Mouse (Mus musculus): ENCODE results near the gene Tesc. TPM values are rescaled to one million over a fixed set of nuclear protein-coding genes. Genes with fewer than 3 reads are reported as not detected.

Gene Tesc
- polyA plus RNA-seq, 1 experiment, result 21.8 TPM

DNA sequence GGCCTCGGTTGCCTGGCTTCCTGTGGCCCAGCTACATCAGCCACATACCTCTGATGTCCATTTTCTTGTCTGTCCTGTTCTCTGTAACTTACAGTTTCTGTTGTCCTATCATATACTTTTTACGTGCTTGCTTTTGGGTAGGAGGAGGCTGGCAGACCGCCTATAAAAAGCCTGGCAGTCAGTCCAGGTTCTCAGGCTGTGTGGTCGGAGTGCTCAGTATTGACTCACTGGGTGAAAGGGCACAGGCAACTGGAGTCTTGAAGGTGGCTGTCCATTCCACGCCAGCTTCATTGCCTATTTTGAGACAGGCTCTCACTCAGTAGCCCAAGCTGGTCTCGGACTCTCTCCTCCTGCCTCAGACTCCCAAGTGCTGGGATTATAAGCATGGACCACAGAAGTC is 37.8 kb upstream of the Tesc start:
- H3K4me1 ChIP-seq (ENCODE audit: control insufficient read depth, insufficient read depth, low read length), result no peaks in the 10 kb centered on the region
- no peak for TF ChIP-seq POLR2A (IDR thresholded peaks at IDR 0.05; ENCODE audit: borderline replicate concordance, control insufficient read depth, low read depth, low read length)
- TF ChIP-seq CTCF (IDR thresholded peaks at IDR 0.05; ENCODE audit: control insufficient read depth, insufficient read depth, low read length), result no peak
- H3K4me3 ChIP-seq (replicated peaks; ENCODE audit: control insufficient read depth, low read depth, low read length), result no peak overlapping the region
- H3K27ac ChIP-seq (ENCODE audit: control insufficient read depth, insufficient read depth, low read depth, low read length, poor library complexity), result no peak overlapping the region
- WGBS, result 79% methylated on average over 6 of the region's 6 CpGs

DNA sequence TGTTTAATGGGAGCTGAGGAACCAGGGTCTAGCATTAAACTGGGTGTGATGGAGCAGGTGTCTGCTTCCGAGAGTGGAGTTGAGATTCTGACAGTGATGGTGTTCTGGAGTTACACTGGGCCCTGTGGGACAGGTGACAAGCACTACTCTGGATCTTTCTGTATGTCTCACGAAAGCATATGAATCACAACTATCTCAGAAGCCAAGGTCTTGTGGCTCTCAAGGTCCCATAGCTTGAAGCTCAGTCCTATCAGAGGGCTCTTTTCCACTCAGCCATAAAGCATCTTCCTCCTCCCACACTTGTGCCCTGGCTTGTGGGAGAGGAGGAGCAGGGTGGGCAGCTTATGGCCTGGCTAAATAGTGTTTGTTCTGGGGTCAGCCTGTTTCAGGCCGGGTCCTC is 36.6 kb upstream of the Tesc start:
- H3K27ac ChIP-seq (ENCODE audit: control insufficient read depth, insufficient read depth, low read depth, low read length, poor library complexity), result no peak overlapping the region
- H3K4me1 ChIP-seq (ENCODE audit: control insufficient read depth, insufficient read depth, low read length), result no peaks in the 10 kb centered on the region
- 80% methylated on average over 3 of the region's 3 CpGs for WGBS
- H3K4me3 ChIP-seq (replicated peaks; ENCODE audit: control insufficient read depth, low read depth, low read length), result no peak overlapping the region
- no peak for TF ChIP-seq POLR2A (IDR thresholded peaks at IDR 0.05; ENCODE audit: borderline replicate concordance, control insufficient read depth, low read depth, low read length)
- no peak for TF ChIP-seq CTCF (IDR thresholded peaks at IDR 0.05; ENCODE audit: control insufficient read depth, insufficient read depth, low read length)

GRCm38 (mm10) chr5:117993550-117993949 is 34.0 kb upstream of the Tesc start:
- WGBS, result 89% methylated on average over 6 of the region's 6 CpGs
- no peaks in the 10 kb centered on the region for H3K4me1 ChIP-seq (ENCODE audit: control insufficient read depth, insufficient read depth, low read length)
- H3K27ac ChIP-seq (ENCODE audit: control insufficient read depth, insufficient read depth, low read depth, low read length, poor library complexity), result no peak overlapping the region
- no peak overlapping the region for H3K4me3 ChIP-seq (replicated peaks; ENCODE audit: control insufficient read depth, low read depth, low read length)
- TF ChIP-seq CTCF (IDR thresholded peaks at IDR 0.05; ENCODE audit: control insufficient read depth, insufficient read depth, low read length) (no peak), POLR2A (IDR thresholded peaks at IDR 0.05; ENCODE audit: borderline replicate concordance, control insufficient read depth, low read depth, low read length) (no peak)

DNA sequence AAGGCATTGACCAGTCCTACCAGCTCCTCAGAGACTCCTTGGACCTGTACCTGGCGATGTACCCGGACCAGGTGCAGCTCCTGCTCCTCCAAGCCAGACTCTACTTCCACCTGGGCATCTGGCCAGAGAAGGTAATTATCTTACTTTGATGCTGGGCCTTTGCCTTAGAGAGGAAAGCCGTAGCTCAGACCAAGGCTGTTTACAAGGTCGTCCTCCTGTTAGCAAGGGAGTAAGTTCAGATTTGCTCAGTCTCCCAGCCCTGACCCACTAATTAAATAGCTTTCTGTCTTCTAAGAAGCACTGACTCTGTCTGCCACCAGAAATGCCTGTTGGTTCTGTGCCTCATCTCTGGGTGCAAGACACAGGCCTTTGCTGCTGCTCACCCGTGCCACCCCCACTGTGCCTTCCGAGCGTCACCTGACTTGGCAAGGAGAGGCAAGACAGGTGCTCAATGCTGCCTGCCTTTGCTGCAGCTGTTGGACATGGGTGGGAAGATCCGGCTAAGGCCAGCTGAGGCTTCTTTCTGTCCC is 32.1 kb upstream of the Tesc start:
- H3K27ac ChIP-seq (ENCODE audit: control insufficient read depth, insufficient read depth, low read depth, low read length, poor library complexity), result no peak overlapping the region
- WGBS, result 89% methylated on average over 8 of the region's 8 CpGs
- no peaks in the 10 kb centered on the region for H3K4me1 ChIP-seq (ENCODE audit: control insufficient read depth, insufficient read depth, low read length)
- TF ChIP-seq CTCF (IDR thresholded peaks at IDR 0.05; ENCODE audit: control insufficient read depth, insufficient read depth, low read length) (no peak), POLR2A (IDR thresholded peaks at IDR 0.05; ENCODE audit: borderline replicate concordance, control insufficient read depth, low read depth, low read length) (no peak)
- H3K4me3 ChIP-seq (replicated peaks; ENCODE audit: control insufficient read depth, low read depth, low read length), result no peak overlapping the region

DNA sequence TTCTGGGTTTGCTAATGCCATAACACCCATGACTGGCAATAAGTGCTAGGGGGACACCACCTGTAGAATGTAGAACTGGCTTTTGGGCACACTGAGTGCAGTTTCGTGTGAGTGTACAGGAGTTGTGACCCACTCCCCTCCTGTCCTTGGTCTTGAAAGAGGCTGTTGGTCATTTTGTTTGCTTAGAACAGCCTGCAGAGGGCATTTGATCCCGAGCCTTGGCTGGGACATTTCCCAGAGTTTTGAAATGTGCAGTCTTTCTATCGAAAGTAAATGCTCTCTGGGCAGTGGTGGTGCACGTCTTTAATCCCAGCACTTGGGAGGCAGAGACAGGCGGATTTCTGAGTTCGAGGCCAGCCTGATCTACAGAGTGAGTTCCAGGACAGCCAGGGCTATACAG is 31.6 kb upstream of the Tesc start:
- TF ChIP-seq POLR2A (IDR thresholded peaks at IDR 0.05; ENCODE audit: borderline replicate concordance, control insufficient read depth, low read depth, low read length) (no peak), CTCF (IDR thresholded peaks at IDR 0.05; ENCODE audit: control insufficient read depth, insufficient read depth, low read length) (no peak)
- Histone ChIP-seq H3K27ac (ENCODE audit: control insufficient read depth, insufficient read depth, low read depth, low read length, poor library complexity) (no peak overlapping the region), H3K4me3 (replicated peaks; ENCODE audit: control insufficient read depth, low read depth, low read length) (no peak overlapping the region), H3K4me1 (ENCODE audit: control insufficient read depth, insufficient read depth, low read length) (no peaks in the 10 kb centered on the region)
- WGBS, result 88% methylated on average over 6 of the region's 6 CpGs

- TF ChIP-seq CTCF (IDR thresholded peaks at IDR 0.05; ENCODE audit: control insufficient read depth, insufficient read depth, low read length) (no peak), POLR2A (IDR thresholded peaks at IDR 0.05; ENCODE audit: borderline replicate concordance, control insufficient read depth, low read depth, low read length) (no peak)
- 84% methylated on average over 6 of the region's 6 CpGs for WGBS
- no peaks in the 10 kb centered on the region for H3K4me1 ChIP-seq (ENCODE audit: control insufficient read depth, insufficient read depth, low read length)
These were observed 31.0 kb upstream of the Tesc start for GRCm38 (mm10) chr5:117996581-117996980.

DNA sequence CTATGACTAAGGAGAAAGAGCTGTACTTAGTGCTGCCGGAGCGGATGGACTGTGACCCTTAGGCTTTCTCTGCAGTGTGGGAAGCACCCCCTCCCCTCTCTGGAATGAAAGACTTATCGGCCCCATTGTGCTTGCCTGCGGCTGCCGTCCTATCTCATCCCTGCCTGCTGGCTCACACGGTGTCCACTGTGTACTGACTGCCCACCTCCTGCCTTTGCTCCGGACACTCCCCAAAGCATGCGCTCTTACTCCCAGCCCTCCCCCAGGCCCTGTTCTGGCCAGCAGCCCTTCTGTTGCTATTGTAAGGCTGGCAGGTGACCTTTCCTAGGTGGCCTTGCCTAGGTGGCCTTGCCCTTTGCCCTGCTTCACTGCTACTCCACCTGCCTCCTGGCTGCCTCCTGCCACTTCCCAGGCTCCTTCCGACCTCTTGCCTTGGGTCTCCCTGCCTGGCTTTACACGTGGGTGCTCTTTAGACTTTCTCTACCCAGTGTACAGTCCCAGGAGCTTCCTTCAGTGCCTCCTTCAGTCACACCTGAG is 30.0 kb upstream of the Tesc start:
- TF ChIP-seq CTCF (IDR thresholded peaks at IDR 0.05; ENCODE audit: control insufficient read depth, insufficient read depth, low read length), result no peak
- TF ChIP-seq POLR2A (IDR thresholded peaks at IDR 0.05; ENCODE audit: borderline replicate concordance, control insufficient read depth, low read depth, low read length), result no peak
- no peak overlapping the region; the same call in 1 of the 2 replicates for H3K27ac ChIP-seq (ENCODE audit: control insufficient read depth, insufficient read depth, low read depth, low read length, poor library complexity)
- 90% methylated on average over 10 of the region's 10 CpGs for WGBS
- H3K4me3 ChIP-seq (replicated peaks; ENCODE audit: control insufficient read depth, low read depth, low read length), result no peak overlapping the region
- H3K4me1 ChIP-seq (ENCODE audit: control insufficient read depth, insufficient read depth, low read length), result no peaks in the 10 kb centered on the region

More at GRCm38 (mm10) chr5:117996581-117996980, 31.0 kb upstream of the Tesc start:
- no peak overlapping the region for H3K27ac ChIP-seq (ENCODE audit: control insufficient read depth, insufficient read depth, low read depth, low read length, poor library complexity)
- no peak overlapping the region for H3K4me3 ChIP-seq (replicated peaks; ENCODE audit: control insufficient read depth, low read depth, low read length)

DNA sequence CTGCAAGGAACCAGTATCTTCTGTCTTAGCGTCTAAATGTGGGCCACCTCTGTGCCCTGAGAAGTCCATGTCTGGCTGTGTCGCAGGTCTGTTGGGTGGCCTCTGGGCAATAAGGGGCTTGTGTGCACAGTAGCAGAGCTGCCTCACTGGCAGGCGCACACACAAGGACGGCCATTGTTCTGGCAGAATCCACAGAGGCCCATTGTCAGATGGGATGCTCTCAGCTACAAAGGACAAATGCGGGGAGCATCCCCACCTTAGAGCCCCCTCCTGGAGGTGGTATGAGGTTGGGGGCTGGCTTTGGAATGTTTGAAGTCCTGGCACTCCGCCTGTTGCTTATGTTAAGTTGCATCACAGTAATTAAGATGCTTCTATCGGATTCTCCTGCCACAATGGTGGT is 28.5 kb upstream of the Tesc start:
- Histone ChIP-seq H3K4me3 (replicated peaks; ENCODE audit: control insufficient read depth, low read depth, low read length) (no peak overlapping the region), H3K4me1 (ENCODE audit: control insufficient read depth, insufficient read depth, low read length) (no peaks in the 10 kb centered on the region), H3K27ac (ENCODE audit: control insufficient read depth, insufficient read depth, low read depth, low read length, poor library complexity) (no peak overlapping the region)
- 86% methylated on average over 7 of the region's 7 CpGs for WGBS
- TF ChIP-seq POLR2A (IDR thresholded peaks at IDR 0.05; ENCODE audit: borderline replicate concordance, control insufficient read depth, low read depth, low read length) (no peak), CTCF (IDR thresholded peaks at IDR 0.05; ENCODE audit: control insufficient read depth, insufficient read depth, low read length) (no peak)

DNA sequence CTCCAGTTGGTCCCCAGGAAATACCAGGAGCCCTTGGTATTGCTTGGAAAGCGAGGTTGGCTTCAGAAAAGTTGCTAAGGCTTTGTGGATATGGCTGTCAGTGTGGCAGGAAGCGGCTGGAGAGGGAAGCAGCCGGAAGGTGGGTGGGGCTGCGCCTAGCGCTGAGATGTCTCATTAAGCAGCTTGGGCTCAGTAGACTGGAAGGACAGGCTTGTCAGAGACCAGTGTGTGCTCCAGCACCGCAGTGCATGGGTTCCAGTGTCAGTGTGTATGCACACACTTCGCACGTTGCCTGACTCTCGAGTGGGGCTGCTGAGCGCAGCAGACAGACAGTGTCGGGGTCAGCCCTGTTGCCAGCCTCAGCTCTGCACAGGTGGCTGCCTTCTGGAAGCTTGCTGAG is 28.0 kb upstream of the Tesc start:
- H3K27ac ChIP-seq (ENCODE audit: control insufficient read depth, insufficient read depth, low read depth, low read length, poor library complexity), result no peak overlapping the region
- TF ChIP-seq POLR2A (IDR thresholded peaks at IDR 0.05; ENCODE audit: borderline replicate concordance, control insufficient read depth, low read depth, low read length) (no peak), CTCF (IDR thresholded peaks at IDR 0.05; ENCODE audit: control insufficient read depth, insufficient read depth, low read length) (no peak)
- H3K4me1 ChIP-seq (ENCODE audit: control insufficient read depth, insufficient read depth, low read length), result no peaks in the 10 kb centered on the region
- WGBS, result 86% methylated on average over 11 of the region's 11 CpGs
- H3K4me3 ChIP-seq (replicated peaks; ENCODE audit: control insufficient read depth, low read depth, low read length), result no peak overlapping the region

Data from bone marrow, adult 2 months (tissue).